Mouse (Mus musculus): ENCODE measurements around the gene Spag7.

DNA sequence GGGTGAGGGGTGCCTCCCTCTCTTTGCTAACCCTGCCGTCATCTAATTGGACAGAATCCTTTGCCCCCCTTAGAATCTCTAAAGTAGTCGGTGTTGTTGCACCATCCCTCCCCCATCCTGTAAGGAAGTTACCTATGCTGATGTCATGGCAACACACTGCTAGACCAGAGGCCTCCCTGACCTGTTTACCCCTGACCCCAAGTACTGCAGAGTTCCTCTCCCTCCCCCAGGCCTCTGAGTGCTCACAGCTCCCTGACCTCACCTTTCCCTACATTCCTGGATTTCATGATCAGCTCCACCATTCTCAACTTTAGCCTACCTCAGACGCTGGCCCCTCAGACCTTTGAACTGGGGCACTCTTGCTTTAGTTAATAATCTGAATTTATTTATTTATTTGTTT lies 36.9 kb upstream of the Spag7 start:
- TF ChIP-seq CTCF (IDR thresholded peaks at IDR 0.05; ENCODE audit: borderline replicate concordance, extremely low read depth, insufficient read depth, insufficient read length) (no peak), POLR2A (IDR thresholded peaks at IDR 0.05; ENCODE audit: borderline replicate concordance, extremely low read depth, insufficient read depth, insufficient read length, poor library complexity, severe bottlenecking) (no peak)

All from brain, embryonic 14.5 days (tissue).